Mouse (Mus musculus): ENCODE results near the gene Tada2a.

GRCm38 (mm10) chr11:84156535-84157262 lies 27.3 kb upstream of the Tada2a start:
- TF ChIP-seq CTCF (IDR thresholded peaks at IDR 0.05; ENCODE audit: borderline replicate concordance, control insufficient read depth, extremely low read depth, insufficient read depth, low read length, poor library complexity) (no peak), POLR2A (IDR thresholded peaks at IDR 0.05; ENCODE audit: control insufficient read depth, extremely low read depth, insufficient read depth, low read length, poor library complexity) (no peak)

All from thymus, adult 2 months (tissue).